Mouse (Mus musculus): ENCODE measurements around the gene Pfkl. TPM values are rescaled to one million over a fixed set of nuclear protein-coding genes. Genes with fewer than 3 reads are reported as not detected.

Gene Pfkl
- 64.9 TPM for total RNA-seq (2023)

GRCm38 (mm10) chr10:78009945-78010293 is at the start of gene Pfkl:
Gene Pfkl (minus strand): TSS chr10:78010083.

GRCm38 (mm10) chr10:78043406-78043836 is 33.5 kb upstream of the Pfkl start, which contains the start of gene Aire:
Gene Aire (minus strand): TSS chr10:78043610.

GRCm38 (mm10) chr10:78041647-78042046 is 31.8 kb upstream of the Pfkl start, which contains the start of gene Dnmt3l:
Gene Dnmt3l (plus strand): TSS chr10:78041947.

GRCm38 (mm10) chr10:77978351-77979350 is 31.2 kb downstream of the Pfkl start, which contains the start of gene 1810043G02Rik:
Gene 1810043G02Rik (plus strand): TSS chr10:77978524.

DNA sequence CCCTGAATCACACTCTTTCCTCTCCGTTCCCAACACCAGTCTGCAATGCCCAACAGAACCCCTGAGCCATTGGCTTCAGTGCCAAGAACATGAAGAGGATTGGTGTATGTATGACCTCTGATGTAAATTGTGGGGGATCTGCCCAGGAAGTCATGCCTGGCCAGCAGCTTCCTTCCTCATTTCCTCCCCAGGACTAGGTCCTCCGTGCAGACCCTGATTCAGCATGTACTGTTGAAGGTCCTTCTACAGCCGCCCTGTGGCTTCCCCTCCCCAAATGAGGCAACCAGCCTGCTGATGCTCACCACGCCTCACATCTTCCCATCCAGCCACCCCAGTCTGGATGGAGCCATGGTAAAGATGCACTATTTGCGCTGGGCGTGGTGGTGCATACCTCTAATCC is 39.4 kb downstream of the Pfkl start, which contains the start of gene Trpm2:
TSS of gene Trpm2 (minus strand) at position 83 of the 400 bp plus-strand sequence.

Other genes starting within 250 kb of the Pfkl start
- not detected for gene Gm3238, start 238.8 kb downstream of the Pfkl start, total RNA-seq (2023)
- gene Gm7138, start 233.1 kb downstream of the Pfkl start, total RNA-seq (2023): not detected
- not detected for gene Gm3250, start 227.5 kb downstream of the Pfkl start, total RNA-seq (2023)
- gene Gm7137, start 221.9 kb downstream of the Pfkl start, total RNA-seq (2023): not detected
- gene Gm9639, start 215.0 kb downstream of the Pfkl start, total RNA-seq (2023): not detected
- not detected for gene Gm19668, start 210.9 kb downstream of the Pfkl start, total RNA-seq (2023)
- gene Gm9507, start 198.2 kb downstream of the Pfkl start, total RNA-seq (2023): not detected
- not detected for gene Gm2696, start 195.4 kb downstream of the Pfkl start, total RNA-seq (2023)
- not detected for gene Krtap10-4, start 183.0 kb downstream of the Pfkl start, total RNA-seq (2023)
- gene Krtap10-10, start 174.1 kb downstream of the Pfkl start, total RNA-seq (2023): not detected
- gene Gm36176, start 163.3 kb downstream of the Pfkl start, total RNA-seq (2023): not detected
- not detected for gene Gm10318, start 157.2 kb downstream of the Pfkl start, total RNA-seq (2023)
- not detected for gene Gm3285, start 148.1 kb downstream of the Pfkl start, total RNA-seq (2023)
- gene Lrrc3, start 107.5 kb downstream of the Pfkl start, total RNA-seq (2023): not detected
- gene Trpm2, start 39.5 kb downstream of the Pfkl start, total RNA-seq (2023): 2.8 TPM
- 10.4 TPM for gene 1810043G02Rik, start 31.6 kb downstream of the Pfkl start, total RNA-seq (2023)
- gene Dnmt3l, start 31.9 kb upstream of the Pfkl start, total RNA-seq (2023): not detected
- 0.61 TPM for gene Aire, start 33.5 kb upstream of the Pfkl start, total RNA-seq (2023)
- 13.0 TPM for gene Icosl, start 59.2 kb upstream of the Pfkl start, total RNA-seq (2023)
- gene D10Jhu81e, start 159.7 kb upstream of the Pfkl start, total RNA-seq (2023): 48.0 TPM
- gene Pwp2, start 175.1 kb upstream of the Pfkl start, total RNA-seq (2023): 32.0 TPM
- 67.5 TPM for gene Trappc10, start 234.6 kb upstream of the Pfkl start, total RNA-seq (2023)